Mouse (Mus musculus) liver, embryonic 14.5 days (tissue): ENCODE measurements around the gene Rpap1. TPM values are rescaled to one million over a fixed set of nuclear protein-coding genes. Genes with fewer than 3 reads are reported as not detected.

Experiments
- ATAC-seq: fragments of 200-750 bp; cut with Nextera tagmentation; 2 replicates; pipeline ENCODE4 v1.8.0; 2017; ENCODE audit warnings: moderate number of reproducible peaks, mild to moderate bottlenecking, moderate library complexity; ENCODE audit not compliant: insufficient read depth
- DNase-seq, 3 experiments: peaks; one replicate each; pipeline ENCODE4 v3.0.0-alpha.2; 2012 to 2013; ENCODE audit warnings: low read depth in 3 of 3, low spot score in 3 of 3
- H3K27ac ChIP-seq: fragments of 300-500 bp; sonication (generic); 2 replicates; pipeline ENCODE4 v1.5.1; 2014; ENCODE audit warnings: moderate library complexity, mild to moderate bottlenecking, control low read depth, inconsistent platforms
- H3K27me3 ChIP-seq: fragments of 300-500 bp; sonication (generic); 2 replicates; pipeline ENCODE4 v1.6.1; 2014; ENCODE audit warnings: mild to moderate bottlenecking, low read length, moderate library complexity; ENCODE audit not compliant: control insufficient read depth, insufficient read depth
- H3K36me3 ChIP-seq: fragments of 300-500 bp; sonication (generic); replicated peaks from 2 replicates; pipeline ENCODE4 v1.6.1; 2014; ENCODE audit warnings: low read depth; ENCODE audit not compliant: control insufficient read depth, insufficient read depth
- H3K4me1 ChIP-seq, 2 experiments: fragments of 200-500 bp in 1 of 2; fragments of 300-500 bp in 1 of 2; sonication (generic) in 1 of 2; replicated peaks; 2 replicates each; pipeline ENCODE4 v1.6.1; 2012 to 2014; ENCODE audit warnings: antibody characterized with exemption in 1 of 2, inconsistent platforms in 1 of 2, low read length in 1 of 2; ENCODE audit not compliant: control insufficient read depth in 2 of 2, insufficient read depth in 2 of 2
- H3K4me2 ChIP-seq: fragments of 300-500 bp; sonication (generic); 2 replicates; pipeline ENCODE4 v1.6.1; 2014; ENCODE audit warnings: low read depth, mild to moderate bottlenecking, control low read depth, moderate library complexity
- H3K4me3 ChIP-seq, 2 experiments: fragments of 200-500 bp in 1 of 2; fragments of 300-500 bp in 1 of 2; sonication (generic) in 1 of 2; 2 replicates each; pipeline ENCODE4 v1.5.1; 2012 to 2014; ENCODE audit warnings: low read depth in 2 of 2, low read length in 2 of 2, mild to moderate bottlenecking in 2 of 2, control low read depth in 1 of 2, inconsistent platforms in 1 of 2, moderate library complexity in 1 of 2; ENCODE audit not compliant: insufficient read depth in 1 of 2
- H3K9ac ChIP-seq: fragments of 300-500 bp; sonication (generic); replicated peaks from 2 replicates; pipeline ENCODE4 v1.6.1; 2014; ENCODE audit warnings: mild to moderate bottlenecking, control low read depth, moderate library complexity
- H3K9me3 ChIP-seq: fragments of 300-500 bp; sonication (generic); 2 replicates; pipeline ENCODE4 v1.6.1; 2016; ENCODE audit warnings: low read length, mixed read lengths; ENCODE audit not compliant: control insufficient read depth
- CTCF ChIP-seq: IDR thresholded peaks from 2 replicates; pipeline ENCODE4 v1.5.1; 2016; ENCODE audit warnings: antibody characterized with exemption, low read depth, control low read depth
- EP300 ChIP-seq: IDR thresholded peaks from 2 replicates; pipeline ENCODE4 v1.6.1; 2016; ENCODE audit warnings: antibody characterized with exemption, low read depth
- WGBS: fragments of 180-500 bp; shearing (Covaris S2); extraction: QIAGEN DNeasy Blood & Tissue Kit; methylation state at CpG from one replicate; pipeline ENCODE4 v1.1.7; 2014; ENCODE audit not compliant: insufficient replicate concordance; 5-methylcytosine and 5-hydroxymethylcytosine counted together
- polyA plus RNA-seq, 2 experiments: library from polyadenylated mRNA; depleted of rRNA in 1 of 2; stranded (reverse) in 1 of 2; unstranded in 1 of 2; fragments of >200 nt; fragmentation: Nextera tagmentation in 1 of 2; extraction: Ambion mirVana in 1 of 2; gene quantifications; 2 replicates each; pipeline versions ENCODE4 v1.2.1 to v1.2.3; 2012 to 2014

The Rpap1 gene
- polyA plus RNA-seq, 2 experiments: 6.0 to 6.1 TPM

DNA sequence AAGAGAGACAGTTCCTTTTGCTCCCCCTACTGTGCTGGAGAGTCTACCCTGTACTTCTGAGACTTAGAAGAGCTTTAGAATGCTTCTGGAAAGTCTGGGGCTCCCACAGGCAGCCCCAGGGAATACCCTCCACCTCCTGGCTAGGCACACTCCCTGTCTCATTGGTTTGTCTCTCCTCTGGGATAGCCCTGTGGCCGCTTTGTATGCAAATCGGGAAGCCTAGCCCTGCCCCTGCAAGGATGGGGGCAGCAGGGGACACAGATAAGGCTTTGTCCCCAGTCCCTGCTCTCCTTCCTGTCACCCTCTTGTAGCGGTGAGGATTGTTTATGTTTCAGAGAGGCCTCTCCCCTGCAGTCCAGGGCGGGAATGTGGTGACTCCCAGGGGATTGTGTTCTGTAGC is 21.5 kb upstream of the Rpap1 start:
- no peaks in the 10 kb centered on the region for H3K27me3 ChIP-seq
- no peak overlapping the region for H3K27ac ChIP-seq
- no peak overlapping the region for H3K4me2 ChIP-seq
- ATAC-seq (no peak), DNase-seq (no peak)
- peaks cover 0 to 2% of the 10 kb centered on the region in 2 experiments; a peak in 1 of 4 replicates for H3K4me1 ChIP-seq
- 37% methylated on average over 4 of the region's 4 CpGs for WGBS
- H3K9me3 ChIP-seq: no peaks in the 10 kb centered on the region
- H3K9ac ChIP-seq: no peak overlapping the region
- no peaks in the 10 kb centered on the region for H3K36me3 ChIP-seq
- TF ChIP-seq EP300 (no peak), CTCF (no peak)
- no peak overlapping the region for H3K4me3 ChIP-seq

DNA sequence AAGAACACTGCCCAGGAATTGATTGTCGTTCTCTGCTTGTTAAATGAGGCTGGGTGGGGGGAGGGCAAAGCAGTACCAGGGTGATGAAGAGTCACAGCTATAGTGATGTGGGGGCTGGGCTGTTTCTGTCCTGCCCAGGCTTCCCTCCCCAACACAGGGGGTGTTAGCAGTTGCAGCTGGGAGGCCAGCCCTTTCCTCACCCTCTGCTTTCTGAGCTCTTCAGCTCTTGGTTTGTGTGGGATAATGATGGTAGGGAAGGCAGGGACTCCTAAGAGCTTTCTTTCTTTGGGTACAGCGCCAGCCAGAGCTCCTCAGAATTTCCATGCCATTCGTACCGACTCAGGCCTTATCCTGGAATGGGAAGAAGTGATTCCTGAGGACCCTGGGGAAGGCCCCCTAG is 21.1 kb upstream of the Rpap1 start:
- DNase-seq: no peak
- ATAC-seq: no peak
- no peak overlapping the region for H3K9ac ChIP-seq
- H3K27me3 ChIP-seq: no peaks in the 10 kb centered on the region
- no peak for TF ChIP-seq CTCF
- TF ChIP-seq EP300: no peak
- H3K4me2 ChIP-seq: no peak overlapping the region
- no peaks in the 10 kb centered on the region for H3K36me3 ChIP-seq
- H3K9me3 ChIP-seq: no peaks in the 10 kb centered on the region
- peaks cover 0 to 2% of the 10 kb centered on the region in 2 experiments; a peak in 1 of 4 replicates for H3K4me1 ChIP-seq
- WGBS: 43% methylated on average over 4 of the region's 4 CpGs
- no peak overlapping the region for H3K4me3 ChIP-seq
- H3K27ac ChIP-seq: no peak overlapping the region

DNA sequence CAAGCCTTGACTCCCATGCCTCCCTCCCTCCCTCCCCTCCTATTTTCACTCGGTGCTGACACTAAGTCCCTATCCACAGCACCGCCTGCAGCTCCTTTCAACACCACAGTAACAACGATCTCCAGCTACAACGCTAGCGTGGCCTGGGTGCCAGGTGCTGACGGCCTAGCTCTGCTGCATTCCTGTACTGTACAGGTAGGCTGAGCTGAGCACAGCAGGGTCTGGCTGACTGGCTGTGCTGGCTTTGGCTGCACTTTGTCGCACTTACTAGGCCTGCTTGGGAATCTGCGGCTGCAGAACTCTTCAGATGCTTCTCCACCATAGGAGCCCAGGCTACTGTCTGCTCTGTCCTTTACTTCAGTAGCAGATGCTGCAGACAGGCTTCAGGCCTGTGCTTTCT is 18.2 kb upstream of the Rpap1 start:
- DNase-seq (no peak), ATAC-seq (no peak)
- no peak for TF ChIP-seq CTCF
- no peak for TF ChIP-seq EP300
- Histone ChIP-seq H3K4me2 (no peak overlapping the region), H3K9me3 (no peaks in the 10 kb centered on the region), H3K27ac (no peak overlapping the region), H3K4me1 (peaks cover 0 to 2% of the 10 kb centered on the region in 2 experiments; a peak in 1 of 4 replicates), H3K4me3 (no peak overlapping the region), H3K36me3 (no peaks in the 10 kb centered on the region), H3K27me3 (peaks cover 13% of the 10 kb centered on the region), H3K9ac (no peak overlapping the region)
- 64% methylated on average over 8 of the region's 8 CpGs for WGBS

DNA sequence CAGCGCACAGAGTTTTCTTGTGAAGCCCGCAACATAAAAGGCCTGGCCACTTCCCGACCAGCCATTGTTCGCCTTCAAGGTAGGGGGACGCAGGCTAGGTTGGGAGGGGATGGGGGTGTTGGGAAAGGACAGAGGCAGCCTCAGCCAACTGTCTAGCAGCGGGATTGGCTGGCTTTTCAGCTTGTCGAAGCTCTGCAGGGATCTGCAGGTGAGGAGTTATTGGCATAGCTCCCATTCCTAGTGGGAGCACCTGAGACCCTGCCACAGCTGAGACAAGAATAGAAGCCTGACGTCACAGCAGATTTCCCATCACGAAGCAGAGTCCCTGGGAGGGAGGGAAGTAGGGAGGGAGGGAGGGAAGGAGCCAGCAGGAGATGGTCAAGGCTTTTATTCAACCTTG is 17.4 kb upstream of the Rpap1 start:
- TF ChIP-seq CTCF: no peak
- TF ChIP-seq EP300: no peak
- Histone ChIP-seq H3K36me3 (no peaks in the 10 kb centered on the region), H3K27me3 (peaks cover 20% of the 10 kb centered on the region), H3K4me3 (no peak overlapping the region), H3K9me3 (no peaks in the 10 kb centered on the region), H3K27ac (no peak overlapping the region), H3K9ac (no peak overlapping the region), H3K4me2 (no peak overlapping the region), H3K4me1 (peaks cover 0 to 2% of the 10 kb centered on the region in 2 experiments; a peak in 2 of 4 replicates)
- 52% methylated on average over 9 of the region's 9 CpGs for WGBS
- ATAC-seq: no peak
- DNase-seq: no peak

DNA sequence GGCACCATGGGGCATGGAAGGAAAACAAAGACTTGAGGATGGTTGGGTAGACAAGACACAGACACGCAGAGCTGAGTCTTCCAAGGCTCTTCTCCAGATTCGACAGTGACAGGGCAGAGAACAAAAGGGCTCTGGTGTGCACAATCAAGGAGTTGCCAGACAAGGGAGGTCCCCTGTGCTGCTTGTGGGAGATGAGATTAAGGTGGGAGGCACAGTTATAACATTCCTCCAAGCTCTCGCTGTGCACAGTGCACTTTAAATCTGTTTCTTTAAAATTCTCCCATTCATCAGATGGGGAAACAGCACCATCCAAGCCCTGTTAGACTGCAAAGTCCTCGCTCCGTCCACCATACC is 16.9 kb upstream of the Rpap1 start:
- Histone ChIP-seq H3K4me3 (no peak overlapping the region), H3K9ac (no peak overlapping the region), H3K9me3 (no peaks in the 10 kb centered on the region), H3K27me3 (peaks cover 26% of the 10 kb centered on the region), H3K27ac (no peak overlapping the region), H3K36me3 (no peaks in the 10 kb centered on the region), H3K4me2 (no peak overlapping the region), H3K4me1 (peaks cover 0 to 2% of the 10 kb centered on the region in 2 experiments; a peak in 2 of 4 replicates)
- no peak for ATAC-seq
- WGBS: 50% methylated on average over 5 of the region's 5 CpGs
- no peak for DNase-seq
- no peak for TF ChIP-seq CTCF
- TF ChIP-seq EP300: no peak
